Mouse (Mus musculus) kidney, embryonic 16.5 days (tissue): ENCODE measurements at regions not wholly inside any gene's neighbourhood (a gene's known extent, or its start where the extent isn't known, plus 50 kb on each side); places are given as distances from the start of the nearest gene placed in this dataset.

Source experiments
- ATAC-seq: fragments of 200-750 bp; cut with Nextera tagmentation; 2 replicates; pipeline ENCODE4 v1.8.0; 2017; ENCODE audit warnings: moderate TSS enrichment; ENCODE audit not compliant: low FRiP score, low TSS enrichment
- H3K27ac ChIP-seq: fragments of 300-500 bp; sonication (generic); 2 replicates; pipeline ENCODE4 v1.5.1; 2014; ENCODE audit warnings: low read length
- H3K27me3 ChIP-seq: fragments of 300-500 bp; sonication (generic); 2 replicates; pipeline ENCODE4 v1.6.1; 2014; ENCODE audit warnings: low read length, control low read depth, mixed read lengths; ENCODE audit not compliant: insufficient read depth
- H3K36me3 ChIP-seq: fragments of 300-500 bp; sonication (generic); 2 replicates; pipeline ENCODE4 v1.6.1; 2014; ENCODE audit warnings: low read length, control low read depth, mixed read lengths; ENCODE audit not compliant: insufficient read depth
- H3K4me1 ChIP-seq: fragments of 300-500 bp; sonication (generic); 2 replicates; pipeline ENCODE4 v1.6.1; 2014; ENCODE audit warnings: low read length, control low read depth, mixed read lengths; ENCODE audit not compliant: insufficient read depth
- H3K4me2 ChIP-seq: fragments of 300-500 bp; sonication (generic); replicated peaks from 2 replicates; pipeline ENCODE4 v1.6.1; 2014; ENCODE audit warnings: low read depth, low read length
- H3K4me3 ChIP-seq: fragments of 300-500 bp; sonication (generic); 2 replicates; pipeline ENCODE4 v1.5.1; 2014; ENCODE audit warnings: mild to moderate bottlenecking, low read length
- H3K9ac ChIP-seq: fragments of 300-500 bp; sonication (generic); replicated peaks from 2 replicates; pipeline ENCODE4 v1.6.1; 2014; ENCODE audit warnings: low read length
- H3K9me3 ChIP-seq: fragments of 300-500 bp; sonication (generic); 2 replicates; pipeline ENCODE4 v1.6.1; 2016; ENCODE audit warnings: low read length, control low read depth
- WGBS: fragments of 180-500 bp; shearing (Covaris S2); extraction: QIAGEN DNeasy Blood & Tissue Kit; methylation state at CpG from one replicate; pipeline ENCODE4 v1.1.7; 2014; 5-methylcytosine and 5-hydroxymethylcytosine counted together

DNA sequence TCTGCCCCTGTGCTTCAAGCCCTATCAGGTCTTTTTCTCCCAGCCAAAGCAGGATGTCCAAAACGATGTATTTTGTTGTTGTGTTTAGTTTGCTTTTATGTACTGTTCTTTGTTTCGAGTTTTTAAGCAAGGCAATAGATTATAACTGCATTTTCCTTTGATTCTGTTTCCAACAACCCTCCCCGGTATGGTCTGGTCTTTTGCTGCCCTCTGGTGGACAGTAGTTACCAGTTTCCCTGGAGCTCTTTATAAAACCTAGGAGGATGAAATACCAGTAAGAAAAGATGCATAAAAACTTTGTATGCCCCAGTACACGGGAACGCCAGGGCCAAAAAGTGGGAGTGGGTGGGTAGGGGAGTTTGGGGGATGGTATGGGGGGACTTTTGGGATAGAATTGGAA is 73.9 kb upstream of the Itm2a start:
- H3K9me3 ChIP-seq, result no peaks in the 10 kb centered on the region
- 16% methylated on average over 5 of the region's 5 CpGs for WGBS

DNA sequence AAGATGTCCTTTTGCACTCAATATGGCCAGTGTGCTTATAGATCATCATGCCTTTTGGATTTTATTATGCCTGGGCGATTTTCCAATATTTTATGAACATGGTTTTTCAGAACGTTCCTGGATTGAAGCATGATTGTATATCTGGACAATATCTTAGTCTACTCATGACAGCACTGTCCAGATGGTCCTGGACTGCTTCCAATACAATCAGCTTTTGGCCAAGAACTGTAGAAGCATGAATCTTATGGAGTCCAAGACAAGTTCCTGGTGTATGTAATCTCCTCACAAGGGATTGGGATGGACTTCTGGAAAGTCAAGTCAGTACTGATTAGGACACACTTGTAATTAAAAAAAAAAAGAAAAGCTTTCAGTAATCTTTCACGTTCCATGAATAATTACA is 66.1 kb upstream of the Itm2a start:
- no peaks in the 10 kb centered on the region for H3K27me3 ChIP-seq
- peak; percentile 51; the same call in 1 of the 2 replicates for ATAC-seq

More for the DNA sequence above, 73.9 kb upstream of the Itm2a start:
- no peaks in the 10 kb centered on the region for H3K36me3 ChIP-seq
- no peaks in the 10 kb centered on the region for H3K27me3 ChIP-seq
- H3K4me3 ChIP-seq, result no peak overlapping the region
- no peaks in the 10 kb centered on the region for H3K4me1 ChIP-seq
- no peak for ATAC-seq
- no peak overlapping the region for H3K27ac ChIP-seq
- no peak overlapping the region for H3K9ac ChIP-seq
- no peak overlapping the region for H3K4me2 ChIP-seq

More for the DNA sequence above, 66.1 kb upstream of the Itm2a start:
- H3K4me3 ChIP-seq, result no peak overlapping the region
- 54% methylated on average over 3 of the region's 3 CpGs for WGBS
- H3K9me3 ChIP-seq, result no peaks in the 10 kb centered on the region
- H3K4me2 ChIP-seq, result no peak overlapping the region
- H3K9ac ChIP-seq, result no peak overlapping the region
- H3K36me3 ChIP-seq, result no peaks in the 10 kb centered on the region
- H3K27ac ChIP-seq, result no peak overlapping the region
- no peaks in the 10 kb centered on the region for H3K4me1 ChIP-seq
